Mouse (Mus musculus) olfactory bulb, adult 2 months (tissue): ENCODE measurements around the gene Tmem234.

Source experiments
- CTCF ChIP-seq: fragments of 200-500 bp; IDR thresholded peaks from 2 replicates; pipeline ENCODE4 v1.5.1; 2012; ENCODE audit warnings: low read depth, mild to moderate bottlenecking, low read length, moderate library complexity; ENCODE audit not compliant: insufficient read depth
- POLR2A ChIP-seq: fragments of 200-500 bp; IDR thresholded peaks from 2 replicates; pipeline ENCODE4 v1.6.1; 2012; ENCODE audit warnings: mild to moderate bottlenecking, low read depth, low read length, moderate library complexity; ENCODE audit not compliant: insufficient read depth

DNA sequence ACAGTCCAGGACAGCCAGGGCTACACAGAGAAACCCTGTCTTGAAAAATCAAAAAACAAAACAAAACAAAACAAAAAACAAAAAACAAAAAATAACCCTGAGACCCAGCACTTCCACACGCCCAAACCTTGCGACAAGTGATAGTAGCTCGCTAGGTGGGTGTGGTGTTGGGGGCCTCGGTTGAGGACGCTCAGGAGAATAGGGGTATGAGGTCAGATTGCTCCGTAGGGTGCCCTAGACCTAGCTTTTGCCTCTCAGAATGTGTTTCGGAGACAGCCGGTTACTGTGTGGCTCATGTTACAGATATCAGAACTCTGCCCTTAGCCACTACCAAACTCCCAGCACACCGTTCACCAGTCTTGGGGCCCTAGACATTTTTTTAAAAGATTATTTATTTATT lies 14.7 kb upstream of the Tmem234 start:
- TF ChIP-seq CTCF (no peak), POLR2A (no peak)
